Mouse (Mus musculus) layer of hippocampus, adult 2 months (tissue): Measurements from ENCODE around the gene Gm14569. TPM values are rescaled to one million over a fixed set of nuclear protein-coding genes. Genes with fewer than 3 reads are reported as not detected.

ENCODE experiments used
- DNase-seq, 2 experiments: peaks; one replicate each; pipeline ENCODE4 v3.0.0; 2022; ENCODE audit warnings: low spot score in 2 of 2
- H3K27ac ChIP-seq: fragments of 200-600 bp; 2 replicates; pipeline ENCODE4 v1.8.1; 2022
- H3K4me3 ChIP-seq: fragments of 200-600 bp; 2 replicates; pipeline ENCODE4 v1.8.1; 2022; ENCODE audit warnings: mild to moderate bottlenecking
- CTCF ChIP-seq: fragments of 200-600 bp; conservative IDR thresholded peaks from 2 replicates; pipeline ENCODE4 v1.8.1; 2022; ENCODE audit warnings: antibody characterized with exemption, mild to moderate bottlenecking, moderate library complexity
- long read RNA-seq, 2 experiments: library from polyadenylated mRNA; stranded (forward); transcript quantifications; one replicate each; pipeline ENCODE4 v2.0.0; 2021; ENCODE audit warnings: borderline mapping rate in 2 of 2
- total RNA-seq, 2 experiments: library from RNA; stranded (reverse); gene quantifications; 2 replicates each; pipeline ENCODE4 v1.2.3; 2021

Gene Gm14569
- 1 to 10 TPM; 2.0 TPM for total RNA-seq
- long read RNA-seq, experiment 1 = 0 reads
- long read RNA-seq, experiment 2, partial matches to known transcripts = 1 of 2 reads
- long read RNA-seq, experiment 2, other reads (novel, unspliced or antisense) = 1 of 2 reads

- no peak within 1 kb of the TSS for H3K4me3 ChIP-seq
- H3K27ac ChIP-seq = no peak within 1 kb of the TSS
- no peak for DNase-seq
- TF ChIP-seq CTCF = no peak
These were observed at the start of gene Gm14569 for GRCm38 (mm10) chrX:36491730-36492129. Gene Gm14569 (minus strand): TSS chrX:36491830.

DNA sequence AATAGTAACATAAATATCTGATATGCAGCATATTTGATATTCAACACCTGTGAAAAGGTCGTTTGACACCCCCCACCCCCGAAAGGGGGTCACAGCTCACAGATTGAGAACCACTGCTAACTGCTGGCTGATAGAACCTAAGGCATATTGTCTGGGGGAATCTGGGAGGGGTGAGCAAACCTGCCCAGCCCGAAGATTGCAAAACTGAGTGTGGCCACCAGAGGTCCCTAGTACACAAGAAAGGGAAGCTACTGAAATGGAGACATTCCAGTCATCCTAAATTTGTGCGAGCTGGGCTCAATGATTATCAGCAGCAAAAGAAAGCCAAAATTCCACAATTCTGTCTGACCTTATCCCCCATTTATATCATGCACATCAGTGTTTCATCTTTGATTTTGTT is 42.9 kb upstream of the Gm14569 start:
- Histone ChIP-seq H3K27ac (no peak overlapping the region), H3K4me3 (no peak overlapping the region)
- DNase-seq = peak; percentile 66 to 83
- TF ChIP-seq CTCF = peak; percentile 86

- no peak overlapping the region for H3K4me3 ChIP-seq
- H3K27ac ChIP-seq = no peak overlapping the region
- no peak for DNase-seq
- TF ChIP-seq CTCF = no peak
These were observed 42.1 kb upstream of the Gm14569 start for GRCm38 (mm10) chrX:36533744-36534143.

DNA sequence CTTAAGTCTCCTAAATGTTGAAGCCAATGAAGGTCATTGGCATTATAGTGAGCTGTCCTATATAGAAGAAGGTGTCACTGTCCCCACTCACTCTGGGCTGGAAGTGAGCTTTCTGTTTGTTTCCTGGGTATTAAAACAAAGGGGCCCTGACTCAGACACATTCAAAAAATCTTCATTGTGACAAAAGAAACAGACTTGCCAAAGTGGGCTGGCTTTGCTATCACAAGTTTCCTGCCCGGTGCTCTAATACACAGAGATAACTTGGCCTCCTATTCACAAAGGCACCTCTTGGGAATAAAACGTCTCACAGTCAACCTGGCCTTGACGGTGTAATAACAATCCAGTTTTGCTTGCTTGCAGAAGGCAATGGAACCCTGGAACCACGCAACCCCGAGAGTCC is 38.6 kb upstream of the Gm14569 start:
- Histone ChIP-seq H3K27ac (no peak overlapping the region), H3K4me3 (no peak overlapping the region)
- no peak for DNase-seq
- TF ChIP-seq CTCF = no peak

- no peak overlapping the region for H3K4me3 ChIP-seq
- DNase-seq = no peak
- no peak overlapping the region for H3K27ac ChIP-seq
- no peak for TF ChIP-seq CTCF
These were observed 32.1 kb upstream of the Gm14569 start for GRCm38 (mm10) chrX:36523729-36524128.

- no peak for TF ChIP-seq CTCF
- Histone ChIP-seq H3K4me3 (no peak overlapping the region), H3K27ac (no peak overlapping the region)
- DNase-seq = no peak
These were observed 22.1 kb upstream of the Gm14569 start for GRCm38 (mm10) chrX:36513726-36514125.

GRCm38 (mm10) chrX:36513231-36513630 is 21.6 kb upstream of the Gm14569 start:
- H3K4me3 ChIP-seq = no peak overlapping the region
- TF ChIP-seq CTCF = no peak
- DNase-seq = no peak
- H3K27ac ChIP-seq = no peak overlapping the region

DNA sequence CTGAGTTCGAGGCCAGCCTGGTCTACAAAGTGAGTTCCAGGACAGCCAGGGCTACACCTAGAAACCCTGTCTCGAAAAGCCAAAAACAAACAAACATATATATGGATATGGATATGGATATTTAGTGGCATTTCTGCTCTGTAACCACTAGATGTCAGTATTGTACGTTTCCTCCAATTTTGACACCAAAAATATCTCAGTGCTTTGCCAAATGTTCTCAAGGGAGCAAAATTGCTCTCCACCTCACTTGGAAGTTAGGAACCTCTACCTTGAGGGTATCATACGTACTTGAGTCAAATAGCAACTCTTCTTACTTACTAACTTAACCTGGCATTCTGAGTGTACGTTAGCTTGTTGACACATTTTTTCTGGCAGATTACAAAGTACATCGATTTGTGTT is 15.2 kb upstream of the Gm14569 start:
- no peak for DNase-seq
- Histone ChIP-seq H3K4me3 (no peak overlapping the region), H3K27ac (no peak overlapping the region)
- TF ChIP-seq CTCF = peak; percentile 79

- peak; percentile 75 for TF ChIP-seq CTCF
- Histone ChIP-seq H3K27ac (no peak overlapping the region), H3K4me3 (no peak overlapping the region)
- DNase-seq = no peak
These were observed 2.1 kb downstream of the Gm14569 start for GRCm38 (mm10) chrX:36489506-36489905.

GRCm38 (mm10) chrX:36487996-36488395 is 3.6 kb downstream of the Gm14569 start:
- no peak for DNase-seq
- Histone ChIP-seq H3K27ac (no peak overlapping the region), H3K4me3 (no peak overlapping the region)
- TF ChIP-seq CTCF = peak; percentile 76

DNA sequence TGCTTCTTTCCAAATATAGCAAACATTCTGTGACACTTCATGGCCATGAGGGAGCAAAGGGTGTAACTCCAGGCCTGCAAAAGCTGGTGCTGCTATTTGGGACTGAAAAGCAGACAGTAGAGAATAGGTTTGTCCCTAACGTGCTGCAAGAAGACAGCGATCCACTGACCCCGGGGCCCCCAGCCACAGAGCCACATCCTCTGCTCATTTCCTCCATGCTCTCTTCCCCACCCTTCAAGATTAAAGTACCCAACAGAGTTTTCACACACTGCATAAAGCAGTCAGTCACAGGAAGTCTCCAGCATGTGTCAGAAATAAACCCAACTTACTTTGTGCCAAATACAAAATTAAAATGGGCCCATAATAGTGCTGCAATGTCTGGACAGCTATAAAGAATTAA is 16.8 kb downstream of the Gm14569 start:
- H3K4me3 ChIP-seq = no peak overlapping the region
- H3K27ac ChIP-seq = no peak overlapping the region
- DNase-seq = no peak
- no peak for TF ChIP-seq CTCF

GRCm38 (mm10) chrX:36474103-36474751 is 17.4 kb downstream of the Gm14569 start:
- Histone ChIP-seq H3K4me3 (no peak overlapping the region), H3K27ac (no peak overlapping the region)
- peak in 1 of 2 experiments; percentile 23 for DNase-seq
- peak; percentile 75 for TF ChIP-seq CTCF

DNA sequence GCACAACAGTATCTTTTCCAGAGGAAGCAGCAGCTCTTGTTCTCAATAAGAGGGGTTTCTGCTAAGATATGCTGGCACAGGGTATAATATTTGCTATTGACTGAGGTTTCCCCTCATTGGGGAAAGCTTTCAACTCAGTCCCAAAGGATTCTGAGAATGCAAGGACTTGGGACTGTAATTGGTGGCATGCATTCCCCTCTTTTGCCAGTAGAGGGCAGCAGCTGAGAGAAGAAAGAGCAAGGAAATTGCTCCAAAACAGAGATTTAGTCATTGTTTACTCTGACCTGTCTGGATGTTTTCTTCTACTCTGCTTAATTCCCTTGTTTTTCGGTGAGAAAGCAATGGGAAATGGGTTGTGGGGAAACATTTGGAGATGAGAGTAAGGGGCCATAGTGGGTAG is 35.6 kb downstream of the Gm14569 start:
- DNase-seq = peak in 1 of 2 experiments; percentile 23
- peak; percentile 84 for TF ChIP-seq CTCF
- Histone ChIP-seq H3K4me3 (no peak overlapping the region), H3K27ac (no peak overlapping the region)

DNA sequence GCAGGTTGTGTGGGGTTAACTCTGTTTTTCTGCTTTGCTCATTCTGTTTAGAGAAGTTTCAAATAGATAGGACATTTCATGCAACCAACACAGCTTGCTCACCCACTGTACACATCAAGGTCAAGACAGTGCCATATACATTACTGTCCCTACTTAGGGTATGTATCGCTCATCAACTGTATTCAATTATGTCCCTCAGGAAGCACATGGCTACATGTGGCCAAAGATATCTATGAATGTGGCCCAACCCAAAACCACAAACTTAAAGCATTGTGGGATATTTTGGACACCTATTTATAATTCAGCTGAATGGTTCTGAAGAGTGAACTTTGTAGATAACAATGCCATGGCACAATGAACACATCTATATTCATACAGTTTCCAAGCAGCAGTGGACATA is 53.7 kb downstream of the Gm14569 start:
- Histone ChIP-seq H3K27ac (no peak overlapping the region), H3K4me3 (no peak overlapping the region)
- DNase-seq = no peak
- TF ChIP-seq CTCF = no peak
